Mouse (Mus musculus) lung, postnatal 0 days (tissue): ENCODE results near the gene Sema6d. TPM values are rescaled to one million over a fixed set of nuclear protein-coding genes. Genes with fewer than 3 reads are reported as not detected.

Source experiments
- ATAC-seq: fragments of 200-750 bp; cut with Nextera tagmentation; 2 replicates; pipeline ENCODE4 v1.8.0; 2017; ENCODE audit warnings: moderate library complexity
- DNase-seq: peaks from one replicate; pipeline ENCODE4 v3.0.0-alpha.2; 2016; ENCODE audit warnings: low spot score
- H3K27ac ChIP-seq: fragments of 300-500 bp; sonication (generic); 2 replicates; pipeline ENCODE4 v1.5.1; 2014; ENCODE audit warnings: antibody characterized with exemption, mild to moderate bottlenecking, low read length, mixed read lengths
- H3K27me3 ChIP-seq: fragments of 300-500 bp; sonication (generic); replicated peaks from 2 replicates; pipeline ENCODE4 v1.6.1; 2014; ENCODE audit warnings: low read length, mixed read lengths; ENCODE audit not compliant: insufficient read depth
- H3K36me3 ChIP-seq: fragments of 300-500 bp; sonication (generic); 2 replicates; pipeline ENCODE4 v1.6.1; 2014; ENCODE audit warnings: low read length, mixed read lengths; ENCODE audit not compliant: insufficient read depth
- H3K4me1 ChIP-seq: fragments of 300-500 bp; sonication (generic); 2 replicates; pipeline ENCODE4 v1.6.1; 2014; ENCODE audit warnings: antibody characterized with exemption, low read depth, low read length, mixed read lengths; ENCODE audit not compliant: insufficient read depth
- H3K4me2 ChIP-seq: fragments of 300-500 bp; sonication (generic); replicated peaks from 2 replicates; pipeline ENCODE4 v1.6.1; 2014; ENCODE audit warnings: low read depth, mild to moderate bottlenecking, low read length, moderate library complexity, mixed read lengths
- H3K4me3 ChIP-seq: fragments of 300-500 bp; sonication (generic); 2 replicates; pipeline ENCODE4 v1.5.1; 2014; ENCODE audit warnings: low read depth, low read length
- H3K9ac ChIP-seq: fragments of 300-500 bp; sonication (generic); replicated peaks from 2 replicates; pipeline ENCODE4 v1.6.1; 2014; ENCODE audit warnings: low read depth, mild to moderate bottlenecking
- H3K9me3 ChIP-seq: fragments of 300-500 bp; sonication (generic); 2 replicates; pipeline ENCODE4 v1.6.1; 2016; ENCODE audit warnings: low read length, mixed read lengths
- CTCF ChIP-seq: IDR thresholded peaks from 2 replicates; pipeline ENCODE4 v1.5.1; 2016; ENCODE audit warnings: antibody characterized with exemption, mild to moderate bottlenecking
- EP300 ChIP-seq: IDR thresholded peaks from 2 replicates; pipeline ENCODE4 v1.6.1; 2016; ENCODE audit warnings: antibody characterized with exemption, mild to moderate bottlenecking, control low read depth
- WGBS: fragments of 180-500 bp; shearing (Covaris S2); extraction: QIAGEN DNeasy Blood & Tissue Kit; methylation state at CpG from one replicate; pipeline ENCODE4 v1.1.7; 2014; 5-methylcytosine and 5-hydroxymethylcytosine counted together
- polyA plus RNA-seq: library from polyadenylated mRNA; unstranded; fragments of >200 nt; fragmentation: Nextera tagmentation; extraction: Ambion mirVana; gene quantifications from 2 replicates; pipeline ENCODE4 v1.2.1, GENCODE M21; 2015

Sema6d gene
- polyA plus RNA-seq, 1 experiment from 2014 or later: 7.4 TPM

GRCm38 (mm10) chr2:124618526-124619219 lies 528.9 kb downstream of the Sema6d start:
- Histone ChIP-seq H3K36me3 (no peaks in the 10 kb centered on the region), H3K9ac (no peak overlapping the region), H3K9me3 (no peaks in the 10 kb centered on the region), H3K27me3 (no peaks in the 10 kb centered on the region), H3K4me1 (peaks cover 13% of the 10 kb centered on the region; the same call in 1 of the 2 replicates), H3K4me2 (no peak overlapping the region), H3K4me3 (no peak overlapping the region), H3K27ac (no peak overlapping the region)
- no peak for TF ChIP-seq EP300
- no peak for TF ChIP-seq CTCF
- ATAC-seq (no peak), DNase-seq (no peak)
- WGBS: 70% methylated on average over 3 of the region's 3 CpGs

DNA sequence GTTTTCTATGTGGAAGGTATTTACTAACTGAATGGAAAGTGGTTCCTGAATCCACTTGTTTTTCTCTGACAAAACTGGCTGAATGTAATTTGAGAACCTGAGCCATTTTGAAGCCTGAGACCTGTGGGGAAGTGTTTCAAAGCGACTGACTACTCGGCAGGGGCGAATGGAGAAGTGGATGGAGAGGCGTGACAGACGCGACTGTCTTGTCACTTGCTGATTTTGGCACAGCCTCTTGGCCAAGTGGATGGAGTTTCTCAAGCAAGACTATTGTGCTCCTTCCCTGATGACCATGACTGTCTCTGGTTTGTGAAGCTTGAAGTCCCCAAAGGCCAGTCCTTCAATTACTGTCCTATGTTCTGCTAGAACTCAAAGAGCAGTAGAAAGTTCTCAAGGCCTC lies 530.7 kb downstream of the Sema6d start:
- DNase-seq (no peak), ATAC-seq (no peak)
- no peaks in the 10 kb centered on the region for H3K27me3 ChIP-seq
- 60% methylated on average over 6 of the region's 6 CpGs for WGBS
- peaks cover 10% of the 10 kb centered on the region; the same call in 1 of the 2 replicates for H3K4me1 ChIP-seq
- TF ChIP-seq CTCF: no peak
- no peak for TF ChIP-seq EP300
- no peaks in the 10 kb centered on the region for H3K36me3 ChIP-seq
- H3K4me3 ChIP-seq: no peak overlapping the region
- H3K4me2 ChIP-seq: no peak overlapping the region
- H3K27ac ChIP-seq: no peak overlapping the region
- H3K9me3 ChIP-seq: no peaks in the 10 kb centered on the region
- no peak overlapping the region for H3K9ac ChIP-seq

DNA sequence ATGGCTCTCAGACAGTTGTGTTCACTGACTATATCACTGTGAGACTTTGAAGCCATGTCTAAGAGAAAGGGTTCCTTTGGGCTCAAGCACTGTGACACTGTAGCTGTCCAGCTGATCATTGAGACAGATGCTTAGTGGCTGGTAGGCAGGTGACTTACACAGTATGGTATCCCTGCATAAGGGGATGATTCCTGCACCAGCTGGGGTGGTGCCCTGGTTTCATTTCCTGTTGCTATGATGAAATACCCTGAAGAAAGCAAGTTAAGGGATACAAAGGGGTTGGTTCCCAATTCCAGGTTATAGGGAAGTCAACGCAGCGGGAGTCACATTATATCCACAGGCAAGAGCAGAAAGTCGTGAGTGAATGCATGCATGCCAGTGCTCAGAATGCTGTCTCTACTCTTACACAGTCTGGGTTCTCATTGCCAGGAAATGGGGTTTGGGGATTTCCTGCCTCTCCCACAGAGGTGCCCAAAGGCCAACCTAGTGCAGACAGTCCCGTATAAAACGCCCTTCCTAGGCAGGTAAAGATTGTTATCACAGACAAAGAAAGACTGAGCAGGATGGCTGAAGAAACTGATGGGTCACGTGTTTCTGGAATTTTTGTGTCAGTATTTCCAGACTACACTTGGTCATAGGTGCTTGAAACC lies 532.3 kb downstream of the Sema6d start:
- no peak overlapping the region for H3K4me2 ChIP-seq
- H3K36me3 ChIP-seq: no peaks in the 10 kb centered on the region
- no peak overlapping the region for H3K27ac ChIP-seq
- H3K9me3 ChIP-seq: no peaks in the 10 kb centered on the region
- H3K9ac ChIP-seq: no peak overlapping the region
- DNase-seq (peak; percentile 17), ATAC-seq (no peak)
- no peaks in the 10 kb centered on the region for H3K27me3 ChIP-seq
- WGBS: 67% methylated on average over 6 of the region's 6 CpGs
- no peak overlapping the region for H3K4me3 ChIP-seq
- H3K4me1 ChIP-seq: peaks cover 9% of the 10 kb centered on the region; the same call in 1 of the 2 replicates
- TF ChIP-seq CTCF (no peak), EP300 (no peak)

- Histone ChIP-seq H3K4me3 (no peak overlapping the region), H3K27me3 (no peaks in the 10 kb centered on the region), H3K4me2 (no peak overlapping the region), H3K36me3 (no peaks in the 10 kb centered on the region), H3K27ac (no peak overlapping the region), H3K9me3 (no peaks in the 10 kb centered on the region), H3K4me1 (peaks cover 2% of the 10 kb centered on the region; the same call in 1 of the 2 replicates), H3K9ac (no peak overlapping the region)
- TF ChIP-seq CTCF: no peak
- TF ChIP-seq EP300: no peak
- 90% methylated on average over 10 of the region's 10 CpGs for WGBS
- no peak for ATAC-seq
- DNase-seq: no peak
These were observed 534.6 kb downstream of the Sema6d start for GRCm38 (mm10) chr2:124624247-124624929.

GRCm38 (mm10) chr2:124626425-124626824 lies 536.7 kb downstream of the Sema6d start:
- no peaks in the 10 kb centered on the region for H3K27me3 ChIP-seq
- ATAC-seq: no peak
- DNase-seq: no peak
- no peak overlapping the region for H3K4me2 ChIP-seq
- H3K9ac ChIP-seq: no peak overlapping the region
- no peak overlapping the region for H3K27ac ChIP-seq
- H3K9me3 ChIP-seq: no peaks in the 10 kb centered on the region
- no peak overlapping the region for H3K4me3 ChIP-seq
- TF ChIP-seq EP300 (no peak), CTCF (no peak)
- H3K36me3 ChIP-seq: no peaks in the 10 kb centered on the region
- WGBS: 77% methylated on average over 7 of the region's 7 CpGs
- H3K4me1 ChIP-seq: peaks cover 2% of the 10 kb centered on the region; the same call in 1 of the 2 replicates

DNA sequence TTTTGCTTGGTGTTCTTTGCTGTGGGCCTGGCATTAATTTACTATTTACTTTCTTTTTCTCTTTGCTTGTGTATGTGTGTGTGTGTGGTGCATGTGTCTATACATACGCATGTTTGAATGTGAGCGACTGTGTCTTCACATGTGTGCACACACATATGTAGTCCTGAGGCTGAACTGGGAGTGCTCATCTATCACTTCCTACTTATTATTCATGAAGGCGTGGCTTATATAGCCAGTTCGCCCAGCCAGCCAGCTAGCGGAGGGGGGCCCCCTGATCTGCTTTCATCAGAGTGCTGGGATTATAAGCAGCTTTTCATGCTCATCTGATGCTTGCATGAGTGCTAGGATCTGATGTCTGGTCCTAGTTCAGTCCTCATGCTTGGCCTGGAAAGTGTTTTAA lies 537.9 kb downstream of the Sema6d start:
- no peak for TF ChIP-seq CTCF
- no peak for TF ChIP-seq EP300
- H3K27me3 ChIP-seq: no peaks in the 10 kb centered on the region
- H3K4me2 ChIP-seq: no peak overlapping the region
- no peak overlapping the region for H3K27ac ChIP-seq
- no peak for DNase-seq
- H3K9ac ChIP-seq: no peak overlapping the region
- no peaks in the 10 kb centered on the region for H3K36me3 ChIP-seq
- H3K4me1 ChIP-seq: no peaks in the 10 kb centered on the region
- H3K4me3 ChIP-seq: no peak overlapping the region
- no peak for ATAC-seq
- H3K9me3 ChIP-seq: no peaks in the 10 kb centered on the region
- 73% methylated on average over 5 of the region's 5 CpGs for WGBS
